Mouse (Mus musculus) lung, adult 2 months (tissue): ENCODE measurements at regions not wholly inside any gene's neighbourhood (a gene's known extent, or its start where the extent isn't known, plus 50 kb on each side); places are given as distances from the start of the nearest gene placed in this dataset.

Experiments
- CTCF ChIP-seq: fragments of 200-500 bp; IDR thresholded peaks from 2 replicates; pipeline ENCODE4 v1.5.1; 2011; ENCODE audit warnings: mild to moderate bottlenecking, low read length, control low read depth; ENCODE audit not compliant: insufficient read depth
- POLR2A ChIP-seq: fragments of 200-500 bp; IDR thresholded peaks from 2 replicates; pipeline ENCODE4 v1.6.1; 2011; ENCODE audit warnings: low read depth, mild to moderate bottlenecking, control low read depth, low read length, borderline replicate concordance; ENCODE audit errors: extremely low read depth

GRCm38 (mm10) chr9:31794911-31795310 is 118.4 kb downstream of the Barx2 start:
- TF ChIP-seq CTCF (no peak), POLR2A (no peak)
